Mouse (Mus musculus): ENCODE results near the gene Ndufaf2.

DNA sequence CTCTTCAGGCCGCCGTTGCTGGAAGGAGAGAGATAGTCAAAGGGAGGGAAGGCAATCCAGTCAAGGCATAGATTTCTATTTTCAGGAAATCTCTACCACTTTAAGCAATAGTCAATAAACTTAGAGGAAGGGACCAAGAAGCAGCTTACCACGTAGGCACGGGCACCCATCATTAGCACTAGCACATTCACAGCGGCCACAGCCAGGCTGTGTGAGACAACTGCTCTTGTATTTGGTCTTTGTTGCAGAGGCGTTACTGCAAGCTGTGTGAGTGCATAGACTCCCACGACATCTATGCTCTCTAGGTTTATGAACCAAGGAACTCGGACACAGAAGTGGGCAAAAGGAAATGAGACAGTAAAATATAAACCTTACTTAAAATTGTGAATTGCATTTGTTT, 14.3 kb downstream of the Ndufaf2 start:
- TF ChIP-seq CTCF (IDR thresholded peaks at IDR 0.05; ENCODE audit: low read depth, low read length), result no peak
- no peak for TF ChIP-seq GATA1 (IDR thresholded peaks at IDR 0.05; ENCODE audit: borderline replicate concordance, low read length)
- TF ChIP-seq POLR2AphosphoS5 (IDR thresholded peaks at IDR 0.05; ENCODE audit: insufficient replicate concordance, low read depth, low read length), result no peak
- TF ChIP-seq TAL1 (conservative IDR thresholded peaks at IDR 0.05; ENCODE audit: low read depth, low read length), result no peak
